Mouse (Mus musculus): ENCODE measurements at regions not wholly inside any gene's neighbourhood (a gene's known extent, or its start where the extent isn't known, plus 50 kb on each side); places are given as distances from the start of the nearest gene placed in this dataset.

DNA sequence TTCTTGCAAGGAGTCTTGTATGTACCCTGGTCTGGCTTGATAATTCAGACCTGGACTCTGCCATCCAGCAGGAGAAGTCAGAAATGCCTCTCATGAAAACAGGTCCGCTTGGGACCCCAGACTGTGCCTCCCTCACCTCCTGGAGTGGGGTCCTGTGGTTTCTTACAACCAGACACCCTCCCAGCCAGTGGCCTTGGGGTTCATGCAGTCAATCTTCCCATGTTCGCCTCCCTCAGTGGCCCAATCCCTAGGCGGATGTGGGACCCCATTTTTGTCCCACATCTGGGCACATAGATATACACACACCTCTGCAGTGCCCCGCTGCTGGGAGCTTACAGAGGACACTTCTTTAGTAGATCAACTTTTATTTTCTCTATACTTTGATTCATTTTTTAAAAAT is 217.7 kb downstream of the Lrfn2 start:
- peak in 1 of 2 experiments; percentile 8 for DNase-seq (ENCODE audit: low spot score in 2 of 2)

DNA sequence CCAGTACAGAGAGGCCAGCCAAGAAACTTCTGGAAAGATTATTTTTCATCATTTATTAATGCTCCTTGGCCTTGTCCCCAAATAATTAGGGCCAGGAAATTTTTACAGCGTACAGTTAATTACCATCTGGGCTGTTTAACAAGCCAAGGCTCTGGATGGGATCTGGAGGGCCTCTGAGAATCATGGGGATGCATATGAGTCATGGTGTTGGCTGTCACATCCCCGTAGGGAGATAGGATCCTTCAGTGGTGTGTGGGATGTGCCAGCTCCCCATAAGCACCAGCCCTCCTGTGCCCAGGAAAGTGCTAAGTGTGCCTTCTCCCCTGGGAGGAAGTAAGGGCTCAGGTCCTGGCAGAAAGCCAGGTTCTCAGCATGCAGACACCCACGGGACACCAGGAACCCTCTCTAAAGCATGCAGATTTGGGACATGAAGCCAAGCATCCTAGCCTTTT is 218.8 kb downstream of the Lrfn2 start:
- DNase-seq (ENCODE audit: low spot score in 2 of 2): peak in 1 of 2 experiments; percentile 43

DNA sequence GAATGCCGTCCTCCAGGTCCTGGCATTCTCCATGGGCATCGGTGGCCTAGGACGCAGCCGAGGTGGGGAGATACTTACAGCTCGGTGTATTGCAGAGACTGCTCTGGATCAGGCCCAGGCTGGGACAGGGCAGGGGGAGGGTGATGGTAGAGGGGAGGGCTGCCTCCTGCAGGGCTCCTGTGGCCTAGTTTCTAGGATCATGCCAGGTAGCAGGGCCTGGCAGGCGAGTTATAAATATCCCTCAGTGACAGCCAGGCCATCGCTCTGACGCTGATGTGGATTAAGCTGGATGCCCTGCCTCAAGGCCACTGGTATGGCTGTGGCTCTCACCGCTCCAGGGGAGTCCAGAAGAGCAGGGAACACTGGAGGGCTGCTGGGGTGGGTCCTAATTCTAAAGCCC is 221.8 kb downstream of the Lrfn2 start:
- DNase-seq (ENCODE audit: low spot score in 2 of 2): peak in 1 of 2 experiments; percentile 17

DNA sequence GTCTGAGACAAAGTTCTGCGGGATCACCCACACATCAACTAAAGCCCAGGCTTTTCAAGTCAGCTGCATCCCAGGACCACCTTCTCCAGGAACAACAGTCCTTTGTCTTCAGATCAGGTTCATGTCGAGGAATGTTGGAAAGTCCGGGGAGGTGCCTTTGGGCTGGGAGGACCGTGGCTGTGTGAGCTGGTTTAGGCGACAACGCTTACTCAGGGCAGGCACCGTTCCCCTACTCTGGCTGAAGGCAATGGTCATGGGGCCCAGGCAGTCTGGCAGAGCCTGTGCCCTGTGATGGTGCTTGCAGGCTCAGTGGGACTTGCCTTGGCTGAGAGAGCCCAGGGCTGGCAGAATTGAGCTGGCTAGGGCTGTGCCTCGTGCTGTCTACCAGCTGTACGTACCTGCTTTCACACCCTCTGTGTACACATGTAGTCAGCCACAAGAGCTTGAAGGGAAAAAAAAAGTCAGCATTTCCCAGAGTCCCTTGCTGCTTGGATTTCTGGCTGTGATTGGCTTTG is 222.9 kb downstream of the Lrfn2 start:
- no peak for DNase-seq (ENCODE audit: low spot score in 2 of 2)

DNA sequence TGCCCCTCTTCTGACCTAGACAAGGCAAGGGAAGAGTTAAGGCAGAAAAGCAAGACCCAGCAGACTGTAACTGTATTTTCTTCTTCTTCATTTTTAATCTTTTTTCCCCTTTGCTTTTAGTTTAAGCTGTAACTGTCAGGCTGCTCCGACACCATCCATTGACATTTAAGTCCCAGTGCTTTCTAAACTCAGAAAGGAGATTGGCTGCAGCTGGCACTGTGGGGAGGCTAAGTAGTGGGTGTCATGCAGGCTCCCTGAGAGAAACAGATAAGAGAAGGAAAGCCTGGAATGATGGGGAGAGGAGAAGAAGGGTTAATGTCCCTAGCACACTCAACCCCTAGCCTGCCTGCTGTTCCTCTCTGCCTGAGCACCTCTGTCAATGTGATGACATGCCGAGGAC is 225.4 kb downstream of the Lrfn2 start:
- DNase-seq (ENCODE audit: low spot score in 2 of 2): no peak

DNA sequence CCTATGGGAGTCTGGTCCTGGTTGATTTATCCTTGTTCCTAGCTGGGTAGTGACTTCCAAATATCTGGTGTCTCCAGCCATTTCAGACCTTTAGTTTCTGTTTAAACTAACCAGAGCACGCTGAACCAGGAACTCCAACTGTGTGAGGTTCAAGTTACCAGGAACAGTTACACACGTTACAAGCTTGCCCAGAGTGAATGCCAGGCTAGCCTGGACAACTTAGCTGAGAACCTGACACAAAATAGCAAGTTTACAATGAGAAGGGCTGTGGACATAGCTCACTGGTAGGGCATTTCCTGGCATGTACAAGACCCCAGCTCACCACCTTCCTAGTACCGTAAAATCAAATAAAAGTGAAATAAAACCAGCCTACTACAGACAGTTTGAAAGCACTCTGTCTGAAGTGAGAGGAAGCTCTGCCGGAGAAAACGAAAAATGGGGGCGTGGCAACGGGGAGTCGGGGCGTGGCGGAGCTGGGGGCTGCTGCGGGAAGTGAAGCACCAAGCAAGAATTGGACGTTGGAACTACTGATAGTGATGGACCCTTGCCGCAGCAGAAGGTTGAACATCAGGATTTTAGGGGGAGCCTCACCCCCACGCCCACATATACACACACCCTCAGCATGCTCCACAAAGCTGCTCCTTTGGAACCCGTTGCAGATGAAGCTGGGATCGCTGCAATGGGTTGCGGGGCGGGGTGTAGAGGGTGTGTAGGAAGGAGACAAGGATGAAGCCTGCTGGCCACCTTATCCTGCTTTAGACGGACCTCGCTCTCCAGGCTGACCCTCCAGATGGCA is 239.3 kb downstream of the Lrfn2 start:
- DNase-seq (ENCODE audit: low spot score in 2 of 2): peak in 1 of 2 experiments; percentile 47

DNA sequence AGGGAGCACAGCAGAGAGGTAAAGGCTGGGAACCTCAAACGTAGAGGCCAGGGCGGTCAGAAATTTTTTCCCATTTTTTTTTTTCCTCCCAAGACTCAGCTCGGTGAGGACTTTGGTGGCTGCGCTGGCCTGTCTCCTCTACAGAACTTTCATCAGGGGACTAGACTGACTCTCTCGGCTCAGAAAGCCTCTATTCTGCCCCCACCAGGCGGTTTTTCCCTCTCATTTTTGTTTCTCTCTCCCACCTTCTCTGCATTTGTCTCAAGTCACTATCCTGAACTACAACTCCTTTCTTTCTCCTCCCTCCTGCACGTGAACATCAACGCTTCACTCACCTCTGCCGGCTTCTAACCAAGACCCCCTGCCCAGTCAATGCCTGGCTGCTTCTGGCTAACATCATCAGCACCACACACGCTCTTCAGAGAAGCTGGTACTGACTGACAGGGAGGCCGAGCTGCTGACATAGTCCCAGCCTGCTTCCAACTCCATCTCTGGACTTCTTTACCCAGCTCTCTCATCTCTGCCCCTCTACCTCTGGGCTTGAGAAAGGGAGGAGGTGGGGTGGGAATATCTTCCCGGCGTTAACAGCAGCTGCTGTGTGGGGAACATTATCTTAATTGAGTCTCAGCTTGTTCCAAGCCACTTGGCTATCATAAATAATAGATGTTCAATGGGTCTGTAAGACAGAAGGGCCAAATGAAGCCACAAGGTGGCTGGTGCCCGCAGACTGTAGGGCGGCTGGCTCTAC is 240.0 kb downstream of the Lrfn2 start:
- DNase-seq (ENCODE audit: low spot score in 2 of 2): peak; percentile 34 to 55

DNA sequence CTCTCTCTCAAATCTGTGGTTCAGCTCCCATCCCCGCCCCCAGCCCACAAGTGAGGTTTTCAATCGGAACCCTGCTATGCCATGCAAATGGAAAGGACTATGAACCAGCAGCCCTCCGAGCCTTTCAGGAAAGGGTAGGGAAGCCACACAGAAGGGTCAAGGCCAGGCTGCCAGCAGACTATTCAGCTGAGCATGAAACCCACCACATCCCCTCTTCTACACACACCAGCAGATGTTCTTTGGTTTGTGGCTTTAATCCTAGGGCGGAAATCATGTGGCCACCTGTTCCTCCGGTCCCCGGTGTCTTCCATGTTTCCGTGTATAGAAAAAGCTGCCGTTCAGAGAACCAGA is 240.6 kb downstream of the Lrfn2 start:
- no peak for DNase-seq (ENCODE audit: low spot score in 2 of 2)

DNA sequence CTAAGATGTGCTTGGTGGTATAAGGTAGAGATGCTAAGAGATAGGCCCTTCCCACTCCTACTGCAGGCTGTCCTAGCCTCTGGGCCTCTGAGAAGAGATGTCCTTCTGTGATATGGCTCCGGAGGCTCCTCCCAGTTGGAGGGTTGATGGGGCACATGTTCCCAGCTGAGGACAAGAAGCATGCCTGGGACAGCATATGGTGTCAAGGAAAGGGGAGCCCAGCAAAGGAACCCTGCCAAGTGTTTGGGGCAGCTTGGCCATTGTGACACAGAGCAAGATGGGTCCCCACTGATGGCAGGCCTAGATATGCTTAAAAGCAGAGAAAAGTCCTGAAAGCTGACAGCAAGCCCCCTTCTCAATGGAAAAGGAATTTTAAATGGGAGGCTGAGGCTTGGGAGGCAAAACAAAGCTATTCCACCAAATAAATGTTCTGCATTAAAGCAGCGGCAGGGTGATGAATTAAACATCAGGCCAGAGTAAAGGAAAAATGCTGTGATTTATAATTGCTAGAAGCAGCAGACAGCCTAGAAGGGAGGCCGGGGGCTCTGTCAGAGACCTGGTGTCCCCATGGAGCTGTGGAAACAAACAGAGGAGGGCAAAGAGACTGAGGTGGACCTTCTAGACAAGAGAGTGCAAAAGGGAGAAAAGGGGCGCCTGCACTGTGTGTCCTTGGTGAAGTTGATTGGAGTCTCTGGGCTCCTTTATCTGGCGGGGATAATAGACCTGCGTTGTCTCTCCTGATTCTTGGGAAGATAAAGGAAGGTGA is 246.0 kb downstream of the Lrfn2 start:
- DNase-seq (ENCODE audit: low spot score in 2 of 2): no peak

DNA sequence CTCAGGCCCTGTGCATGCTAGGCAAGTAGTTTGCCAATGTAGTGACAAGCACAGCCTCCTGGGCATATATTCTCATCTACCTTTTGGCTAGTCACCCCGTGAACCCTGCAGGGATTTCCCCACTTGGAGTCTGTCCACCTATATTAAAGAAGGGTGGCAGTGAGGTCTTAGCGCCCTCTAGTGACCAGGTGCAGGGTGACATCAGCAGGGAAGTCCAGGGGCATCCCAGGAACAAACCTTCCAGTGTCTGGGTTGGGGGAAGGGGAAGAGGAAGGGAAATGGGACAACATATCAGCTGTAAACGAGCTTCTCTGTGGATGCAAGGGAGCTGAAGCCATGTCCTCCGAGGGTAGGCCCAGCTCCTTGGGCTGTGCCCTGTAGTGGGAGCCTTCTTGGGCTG is 245.7 kb upstream of the Mocs1 start:
- DNase-seq (ENCODE audit: low spot score in 2 of 2): no peak

DNA sequence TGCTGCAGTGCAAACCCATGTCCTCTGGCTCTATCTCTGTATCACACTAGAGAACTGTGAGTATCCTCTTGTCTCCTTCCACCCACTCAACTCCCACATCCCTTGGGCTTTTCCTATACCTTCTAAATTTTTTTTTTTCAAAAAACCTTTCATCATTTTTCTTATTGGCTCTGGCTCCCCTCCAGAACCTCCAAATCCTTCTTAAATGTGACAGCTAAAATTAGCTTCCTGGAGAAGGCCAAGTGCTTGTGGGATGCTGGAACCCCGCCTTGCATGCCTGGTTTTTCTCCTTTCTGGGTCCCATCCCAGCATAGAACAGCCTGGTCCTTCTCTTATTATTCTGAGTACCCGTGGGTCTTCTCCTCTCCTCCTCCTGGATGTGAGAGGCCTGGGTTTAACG is 244.2 kb upstream of the Mocs1 start:
- no peak for DNase-seq (ENCODE audit: low spot score in 2 of 2)

DNA sequence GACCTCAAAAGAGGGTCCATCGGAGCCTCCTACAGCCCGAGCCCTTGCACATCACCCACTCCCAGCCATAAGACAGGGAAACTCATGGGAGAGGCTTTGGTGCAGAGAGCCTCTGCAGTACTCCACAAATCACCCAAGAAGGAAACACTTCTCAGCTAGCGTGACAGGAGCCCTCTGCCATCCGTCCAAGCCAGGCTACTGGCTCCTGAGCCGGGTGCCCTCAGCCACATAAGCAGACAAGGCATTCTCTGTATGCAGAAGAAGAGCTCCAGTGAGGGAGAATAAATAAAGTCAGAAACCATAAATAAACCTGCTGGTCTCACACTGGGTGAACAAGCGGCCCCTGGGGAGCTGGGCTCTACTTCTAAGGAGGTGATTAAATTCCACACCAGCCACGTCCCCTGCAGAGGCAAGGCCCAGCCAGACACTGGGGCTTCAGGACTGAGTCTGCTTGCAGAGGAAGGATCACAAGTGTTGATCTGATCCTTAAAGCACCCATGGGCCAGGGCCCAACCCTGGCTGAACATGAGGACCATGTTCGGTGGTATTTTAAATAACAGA is 243.0 kb upstream of the Mocs1 start:
- DNase-seq (ENCODE audit: low spot score in 2 of 2): no peak

DNA sequence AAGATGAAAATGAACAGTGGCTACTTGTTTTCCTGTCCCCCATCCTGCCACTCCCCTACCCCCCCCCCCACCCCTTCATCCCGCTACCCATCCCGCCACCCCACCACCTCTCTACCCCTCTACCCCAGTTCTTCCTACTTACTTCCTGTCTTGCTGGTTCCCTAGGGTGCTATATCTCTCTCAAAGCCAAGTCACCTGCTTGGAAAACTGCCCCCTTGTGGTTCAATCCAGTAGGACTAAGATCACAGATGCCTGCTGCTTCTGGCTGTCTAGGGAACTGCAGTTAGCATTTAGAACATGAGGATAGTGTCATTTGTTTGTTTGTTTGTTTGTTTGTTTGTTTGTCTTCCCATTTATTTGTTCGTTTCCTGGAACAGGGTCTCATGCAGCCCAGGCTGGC is 238.4 kb upstream of the Mocs1 start:
- peak; percentile 51 to 58 for DNase-seq (ENCODE audit: low spot score in 2 of 2)

DNA sequence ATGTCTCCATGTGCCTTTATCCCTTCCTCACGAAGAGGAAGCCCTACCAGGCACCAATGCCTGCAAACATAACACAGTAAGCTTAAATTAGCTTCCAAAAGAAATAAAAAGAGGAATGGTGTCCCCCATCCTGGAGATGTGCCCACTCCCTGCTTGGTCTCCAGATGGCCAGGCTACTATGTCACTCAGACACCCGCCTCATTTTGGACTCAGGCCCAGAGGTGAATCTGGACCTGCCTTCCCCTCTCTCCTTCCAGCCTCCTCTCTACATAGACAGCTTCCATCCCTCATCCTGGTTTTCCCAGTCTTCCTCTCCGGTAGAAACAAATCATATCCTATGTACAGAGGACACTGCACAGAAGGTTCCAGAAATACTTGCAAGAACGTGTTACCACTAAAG is 237.8 kb upstream of the Mocs1 start:
- no peak for DNase-seq (ENCODE audit: low spot score in 2 of 2)

DNA sequence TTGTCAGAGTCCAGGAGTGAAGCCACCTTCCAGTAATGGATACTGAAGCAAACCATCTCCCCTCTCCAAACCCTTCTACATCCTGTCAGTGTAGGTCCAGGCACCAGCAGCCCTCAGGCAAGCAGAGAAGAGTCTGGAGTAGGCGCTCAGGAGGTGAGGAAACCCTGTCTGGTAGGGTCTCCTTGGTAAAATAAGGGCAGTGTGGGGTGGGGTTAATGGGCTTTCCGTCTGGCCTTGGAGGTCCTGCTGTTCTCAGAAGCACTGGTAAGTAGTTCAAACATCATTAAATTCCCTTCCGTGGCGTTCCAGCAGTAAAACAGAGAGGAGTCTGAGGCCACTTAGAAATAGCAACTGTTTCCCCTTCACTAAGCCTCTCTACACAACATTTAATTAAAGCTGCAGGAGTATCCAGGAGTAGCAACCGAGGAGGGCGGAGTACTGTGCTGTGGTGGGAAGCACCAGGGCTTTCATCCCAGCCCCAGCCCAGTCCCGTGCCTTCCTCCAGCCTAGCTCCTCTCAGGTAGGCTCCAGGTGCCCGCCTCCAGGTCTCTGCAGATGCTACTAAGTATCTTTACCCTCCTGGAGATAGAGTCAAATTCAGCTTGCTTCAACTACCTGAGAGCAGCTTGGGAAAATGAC is 232.0 kb upstream of the Mocs1 start:
- DNase-seq (ENCODE audit: low spot score in 2 of 2): no peak

DNA sequence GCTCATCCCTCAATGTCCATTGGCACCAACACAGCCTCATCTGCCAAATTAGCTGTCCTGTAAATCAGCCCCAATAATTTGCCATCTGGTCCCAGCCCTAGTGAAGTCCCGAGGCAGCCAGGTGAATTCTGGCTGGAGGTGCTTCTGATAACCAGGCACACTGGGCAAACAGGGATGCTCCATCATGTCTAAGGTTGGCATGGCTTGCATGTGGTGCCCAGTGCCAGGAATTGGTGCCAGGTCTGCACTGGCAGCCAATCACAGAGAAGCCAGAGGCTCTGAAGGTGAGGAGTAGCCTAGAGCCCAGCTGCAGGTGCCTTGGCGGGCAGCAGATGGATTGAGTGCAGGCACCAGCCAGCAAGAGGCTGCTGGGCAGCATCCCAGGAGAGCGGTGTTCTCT is 226.7 kb upstream of the Mocs1 start:
- no peak for DNase-seq (ENCODE audit: low spot score in 2 of 2)

DNA sequence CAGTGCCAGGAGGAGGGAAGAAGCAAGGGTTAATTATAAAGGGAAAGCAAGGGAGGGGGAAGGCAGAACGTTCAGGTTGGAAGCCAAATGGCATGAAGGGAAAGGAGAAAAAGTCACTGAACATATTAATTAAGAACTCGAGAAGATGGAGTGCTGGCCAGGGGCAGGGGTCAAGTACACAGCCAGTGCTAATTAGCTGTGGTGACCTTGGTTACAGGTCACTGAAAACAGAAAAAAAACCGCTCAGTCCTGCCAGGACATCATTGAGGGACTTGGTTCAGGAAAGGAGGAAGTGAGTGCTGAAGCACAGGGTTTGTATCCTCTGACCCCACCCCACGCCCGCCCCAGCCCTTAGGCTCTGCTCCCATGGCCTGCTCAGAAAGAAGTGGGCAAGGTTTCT is 223.1 kb upstream of the Mocs1 start:
- DNase-seq (ENCODE audit: low spot score in 2 of 2): no peak

DNA sequence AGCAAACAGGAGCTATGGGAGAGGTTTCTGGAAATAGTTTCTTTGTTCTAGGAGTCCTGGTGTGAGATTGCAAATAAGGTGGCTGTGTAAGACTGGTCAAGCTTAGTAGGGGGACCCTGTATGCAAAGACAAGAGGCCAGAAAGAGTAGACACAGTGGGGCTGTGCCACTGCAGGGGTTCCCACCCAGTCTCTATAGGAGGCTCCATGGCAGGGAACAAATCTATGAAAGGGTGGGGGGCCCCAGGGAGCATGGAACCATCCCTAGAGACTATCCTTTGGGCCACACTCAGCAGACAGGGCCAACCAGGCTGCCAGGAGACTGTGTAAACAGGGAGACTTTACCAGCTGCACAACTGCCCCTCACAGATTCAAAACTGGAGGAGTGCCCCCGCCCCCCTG is 222.6 kb upstream of the Mocs1 start:
- no peak for DNase-seq (ENCODE audit: low spot score in 2 of 2)

DNA sequence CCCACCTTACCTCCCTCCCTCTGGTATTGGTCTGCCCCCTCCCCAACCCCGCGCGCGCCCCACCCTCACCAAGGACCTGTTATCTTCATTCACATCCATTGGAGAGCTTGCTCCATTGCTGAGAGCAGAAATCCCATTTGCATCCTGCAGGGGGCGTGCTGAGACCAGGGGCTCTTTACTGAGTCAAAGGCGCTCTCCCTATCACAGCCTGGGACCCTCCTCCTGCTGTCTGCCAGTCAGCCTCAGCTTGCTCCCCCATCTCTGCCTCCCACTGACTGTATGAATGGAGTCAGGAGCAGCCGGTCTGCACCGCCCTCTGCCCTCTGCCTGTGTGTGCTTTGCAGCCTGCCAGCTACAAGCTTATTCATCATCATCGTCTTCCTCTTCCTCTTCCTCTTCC is 221.5 kb upstream of the Mocs1 start:
- peak; percentile 62 to 69 for DNase-seq (ENCODE audit: low spot score in 2 of 2)

DNA sequence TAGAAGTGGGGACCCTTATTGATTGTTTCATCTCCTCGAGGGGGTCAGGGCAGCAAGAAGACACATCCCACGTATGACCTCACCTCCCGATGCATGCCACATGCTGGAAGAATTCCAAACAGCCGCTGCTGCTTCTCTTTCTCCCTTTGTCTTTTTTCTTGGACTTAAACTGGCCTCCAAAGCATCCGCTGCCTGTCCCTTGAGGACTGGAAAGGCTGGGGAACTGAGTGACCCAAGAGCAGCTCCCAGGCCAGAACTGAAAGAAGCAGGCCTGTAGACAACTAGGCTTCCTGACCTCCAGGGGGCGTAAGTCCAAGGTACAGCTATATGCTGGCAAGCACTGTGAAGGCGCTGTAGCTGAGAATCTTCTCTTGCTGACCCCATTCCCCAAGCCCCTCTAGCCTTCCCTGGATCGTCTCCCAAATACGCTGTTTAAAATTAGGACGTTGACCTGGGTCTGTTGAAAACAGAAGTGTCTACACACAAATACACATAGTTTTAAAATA is 219.8 kb upstream of the Mocs1 start:
- no peak for DNase-seq (ENCODE audit: low spot score in 2 of 2)

DNA sequence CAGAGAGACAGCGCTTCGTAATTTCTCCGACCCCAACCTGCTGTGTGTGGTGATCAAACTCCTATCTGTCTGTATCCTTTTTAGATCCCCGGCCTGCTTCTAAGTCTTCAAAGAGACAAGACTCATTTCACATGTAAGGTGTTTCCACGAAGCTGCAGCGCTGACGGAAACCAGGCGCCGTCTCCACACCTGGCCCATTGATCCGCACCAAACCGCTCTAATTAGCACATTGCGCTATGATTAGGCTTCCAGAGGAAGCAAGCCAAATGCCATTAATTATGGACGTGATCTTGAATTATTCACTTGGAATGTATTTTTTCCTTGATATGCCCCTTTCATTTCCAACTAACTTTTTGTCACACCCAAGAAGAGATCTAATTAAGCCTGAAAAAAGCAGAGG is 215.2 kb upstream of the Mocs1 start:
- DNase-seq (ENCODE audit: low spot score in 2 of 2): no peak

Measured in layer of hippocampus, postnatal 10 days (tissue).